Mouse (Mus musculus): ENCODE measurements around the gene Dnmbp.

- no peak for TF ChIP-seq CTCF (IDR thresholded peaks at IDR 0.05; ENCODE audit: borderline replicate concordance, control insufficient read depth, extremely low read depth, insufficient read depth, low read length, poor library complexity)
- TF ChIP-seq POLR2A (IDR thresholded peaks at IDR 0.05; ENCODE audit: control insufficient read depth, extremely low read depth, insufficient read depth, low read length, poor library complexity): no peak
Measured at GRCm38 (mm10) chr19:43894070-43894469, 45.9 kb downstream of the Dnmbp start.

Measured in thymus, adult 2 months (tissue).